Mouse (Mus musculus) forebrain, embryonic 13.5 days (tissue): ENCODE results near the gene Bend3. TPM values are rescaled to one million over a fixed set of nuclear protein-coding genes. Genes with fewer than 3 reads are reported as not detected.

Experiments
- ATAC-seq: fragments of 200-750 bp; cut with Nextera tagmentation; 2 replicates; pipeline ENCODE4 v1.8.0; 2017
- H3K27ac ChIP-seq: fragments of 300-500 bp; sonication (generic); 2 replicates; pipeline ENCODE4 v1.5.1; 2015; ENCODE audit warnings: inconsistent platforms, mild to moderate bottlenecking, moderate library complexity
- H3K27me3 ChIP-seq: fragments of 300-500 bp; sonication (generic); 2 replicates; pipeline ENCODE4 v1.6.1; 2015; ENCODE audit warnings: mild to moderate bottlenecking, inconsistent platforms
- H3K36me3 ChIP-seq: fragments of 300-500 bp; sonication (generic); 2 replicates; pipeline ENCODE4 v1.6.1; 2015; ENCODE audit warnings: mild to moderate bottlenecking, inconsistent platforms; ENCODE audit not compliant: poor library complexity, severe bottlenecking
- H3K4me1 ChIP-seq: fragments of 300-500 bp; sonication (generic); 2 replicates; pipeline ENCODE4 v1.6.1; 2015; ENCODE audit warnings: inconsistent platforms
- H3K4me2 ChIP-seq: fragments of 300-500 bp; sonication (generic); 2 replicates; pipeline ENCODE4 v1.6.1; 2015; ENCODE audit warnings: inconsistent platforms, mild to moderate bottlenecking, moderate library complexity
- H3K4me3 ChIP-seq: fragments of 300-500 bp; sonication (generic); 2 replicates; pipeline ENCODE4 v1.5.1; 2015; ENCODE audit warnings: mild to moderate bottlenecking, inconsistent platforms
- H3K9ac ChIP-seq: fragments of 300-500 bp; sonication (generic); 2 replicates; pipeline ENCODE4 v1.6.1; 2015; ENCODE audit warnings: mild to moderate bottlenecking, inconsistent platforms
- H3K9me3 ChIP-seq: fragments of 300-500 bp; sonication (generic); replicated peaks from 2 replicates; pipeline ENCODE4 v1.6.1; 2016; ENCODE audit warnings: inconsistent platforms
- WGBS: fragments of 180-500 bp; shearing (Covaris S2); methylation state at CpG from one replicate; pipeline ENCODE4 v1.1.7; 2015; 5-methylcytosine and 5-hydroxymethylcytosine counted together
- polyA plus RNA-seq: library from polyadenylated mRNA; unstranded; fragments of >200 nt; fragmentation: Nextera tagmentation; extraction: Ambion mirVana; gene quantifications from 2 replicates; pipeline ENCODE4 v1.2.1, GENCODE M21; 2015

Gene Bend3
- polyA plus RNA-seq, 1 experiment from 2014 or later: 3.8 TPM

DNA sequence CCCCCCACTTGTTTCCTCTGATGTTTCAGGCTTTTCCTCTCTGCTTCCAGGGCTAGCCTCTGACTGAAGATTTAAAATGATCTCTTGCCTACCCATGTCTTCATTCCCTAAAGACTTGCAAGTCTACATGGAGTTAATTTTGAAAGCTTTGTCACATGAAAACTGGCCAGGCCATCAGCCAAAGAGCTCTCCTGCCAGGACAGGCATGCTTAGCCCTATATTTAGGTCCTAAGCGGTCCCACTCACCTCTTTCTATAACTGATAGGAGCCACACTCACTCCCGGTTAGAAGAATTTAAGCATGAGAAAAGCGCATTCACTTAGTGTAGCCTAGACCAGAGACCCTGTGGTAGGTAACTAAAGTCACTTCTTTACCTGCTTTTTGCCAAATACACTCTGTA is 24.0 kb upstream of the Bend3 start:
- Histone ChIP-seq H3K4me3 (no peak overlapping the region), H3K4me1 (peaks cover 11% of the 10 kb centered on the region), H3K4me2 (no peak overlapping the region), H3K27ac (no peak overlapping the region), H3K9me3 (no peaks in the 10 kb centered on the region), H3K36me3 (no peaks in the 10 kb centered on the region), H3K9ac (no peak overlapping the region), H3K27me3 (no peaks in the 10 kb centered on the region)
- ATAC-seq: no peak
- WGBS: 95% methylated on average over 3 of the region's 3 CpGs

DNA sequence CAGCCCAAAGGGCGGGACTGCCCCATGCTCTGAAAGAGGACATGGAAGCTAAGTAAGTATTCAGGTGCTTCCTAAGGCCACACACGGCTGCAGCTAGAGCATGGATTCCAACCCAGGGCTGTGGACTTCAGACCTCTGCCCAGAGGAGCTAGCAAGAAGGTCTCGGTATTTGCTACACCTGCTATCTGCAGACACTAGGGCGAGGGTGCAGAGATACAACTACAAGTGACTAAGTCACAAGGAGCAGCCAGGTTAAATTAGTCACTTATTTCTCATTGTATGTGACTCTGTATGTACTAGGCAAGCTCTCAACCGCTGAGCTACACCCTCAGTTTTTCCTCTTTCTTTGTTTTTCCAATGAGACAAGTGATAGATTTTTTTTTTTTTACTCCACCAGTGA is 15.8 kb upstream of the Bend3 start:
- Histone ChIP-seq H3K36me3 (no peaks in the 10 kb centered on the region), H3K4me3 (no peak overlapping the region), H3K4me2 (no peak overlapping the region), H3K27me3 (no peaks in the 10 kb centered on the region), H3K4me1 (no peaks in the 10 kb centered on the region), H3K27ac (no peak overlapping the region), H3K9ac (no peak overlapping the region), H3K9me3 (no peaks in the 10 kb centered on the region)
- ATAC-seq: no peak
- WGBS: 86% methylated on average over 5 of the region's 5 CpGs

DNA sequence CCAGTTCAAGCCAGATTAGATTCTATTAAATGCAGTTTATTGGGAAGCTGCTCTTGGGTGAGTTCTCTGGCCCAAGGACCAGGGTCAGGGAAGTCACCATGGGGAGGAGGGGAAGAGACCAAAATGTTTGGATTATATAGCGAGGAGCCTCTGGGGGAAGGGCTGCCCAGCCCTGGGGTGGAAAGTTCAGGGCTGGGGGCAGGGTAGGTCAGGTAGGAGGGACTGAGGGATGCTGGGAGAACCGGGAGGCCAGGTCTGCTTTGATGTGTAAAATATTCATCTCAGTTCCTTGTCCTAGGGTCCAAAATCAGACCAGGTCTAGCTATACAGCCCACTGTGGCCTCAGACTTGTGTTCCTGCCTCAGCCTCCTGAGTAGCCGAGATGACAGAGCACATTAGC is 15.4 kb upstream of the Bend3 start:
- WGBS: 80% methylated on average over 3 of the region's 3 CpGs
- Histone ChIP-seq H3K36me3 (no peaks in the 10 kb centered on the region), H3K4me1 (no peaks in the 10 kb centered on the region), H3K9ac (no peak overlapping the region), H3K27ac (no peak overlapping the region), H3K4me3 (no peak overlapping the region), H3K27me3 (no peaks in the 10 kb centered on the region), H3K4me2 (no peak overlapping the region), H3K9me3 (no peaks in the 10 kb centered on the region)
- ATAC-seq: no peak

DNA sequence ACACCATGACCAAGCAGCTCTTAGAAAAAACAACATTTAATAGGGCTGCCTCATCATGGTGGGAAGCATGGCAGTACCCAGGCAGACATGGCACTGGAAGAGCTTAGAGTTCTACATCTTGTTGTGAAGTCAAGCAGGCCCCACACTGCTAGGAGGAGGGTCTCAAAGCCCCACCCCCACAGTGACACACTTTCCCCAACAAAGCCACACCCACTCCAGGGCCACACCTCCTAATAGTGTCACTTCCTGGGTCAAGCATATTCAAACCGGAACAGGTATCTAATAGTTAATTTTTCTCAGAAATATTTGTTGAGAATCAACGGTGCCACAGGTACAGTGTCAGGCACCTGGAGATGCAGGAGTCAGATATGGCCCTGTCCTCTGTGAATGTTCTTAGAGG is 12.4 kb upstream of the Bend3 start:
- 94% methylated on average over 2 of the region's 2 CpGs for WGBS
- H3K4me3 ChIP-seq: no peak overlapping the region
- H3K27me3 ChIP-seq: no peaks in the 10 kb centered on the region
- no peaks in the 10 kb centered on the region for H3K4me1 ChIP-seq
- no peaks in the 10 kb centered on the region for H3K9me3 ChIP-seq
- H3K9ac ChIP-seq: no peak overlapping the region
- H3K36me3 ChIP-seq: no peaks in the 10 kb centered on the region
- no peak for ATAC-seq
- no peak overlapping the region for H3K4me2 ChIP-seq
- no peak overlapping the region for H3K27ac ChIP-seq

DNA sequence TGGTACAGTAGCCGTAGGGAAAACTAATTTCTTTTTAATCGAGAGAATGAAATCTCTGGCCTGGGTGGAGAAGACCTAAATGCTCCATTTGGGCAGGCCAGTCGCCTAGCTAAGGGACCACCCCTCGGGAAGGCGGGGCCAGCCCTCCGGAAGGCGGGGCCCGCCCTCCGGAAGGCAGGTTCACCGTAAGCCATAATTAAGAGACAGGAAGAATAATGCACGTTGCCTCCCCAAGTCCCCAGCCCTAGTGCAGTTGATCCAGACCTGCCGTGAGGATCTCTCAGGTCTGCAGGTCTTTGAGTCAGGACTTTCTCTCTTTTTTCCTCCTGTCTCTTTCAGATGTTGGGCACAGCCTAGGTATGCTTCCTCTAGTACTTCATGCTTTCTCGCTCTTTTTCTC is 11.0 kb upstream of the Bend3 start:
- Histone ChIP-seq H3K9me3 (no peaks in the 10 kb centered on the region), H3K27ac (no peak overlapping the region), H3K4me3 (no peak overlapping the region), H3K9ac (no peak overlapping the region), H3K36me3 (no peaks in the 10 kb centered on the region), H3K27me3 (no peaks in the 10 kb centered on the region), H3K4me2 (peak overlapping the region; percentile 5; the same call in 1 of the 2 replicates), H3K4me1 (no peaks in the 10 kb centered on the region)
- no peak for ATAC-seq
- WGBS: 43% methylated on average over 13 of the region's 13 CpGs

DNA sequence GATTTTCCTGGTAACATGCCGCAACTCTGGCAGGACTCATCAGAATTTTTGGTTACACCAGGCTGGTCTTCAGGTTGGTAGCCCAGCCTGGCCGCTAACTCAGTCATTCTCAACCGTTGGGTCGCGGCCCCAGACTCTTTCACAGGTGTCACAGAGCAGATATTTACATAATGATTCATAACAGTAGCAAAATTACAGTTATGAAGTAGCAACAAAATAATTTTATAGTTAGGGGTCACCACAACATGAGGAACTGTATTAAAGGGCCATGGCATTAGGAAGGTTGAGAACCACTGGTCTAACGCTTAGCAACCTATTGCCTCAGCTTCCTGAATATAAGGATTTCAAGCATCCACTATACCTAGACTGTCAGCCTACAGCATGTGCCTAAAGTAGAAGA is 10.3 kb upstream of the Bend3 start:
- Histone ChIP-seq H3K4me2 (no peak overlapping the region), H3K4me1 (no peaks in the 10 kb centered on the region), H3K27me3 (no peaks in the 10 kb centered on the region), H3K4me3 (no peak overlapping the region), H3K36me3 (no peaks in the 10 kb centered on the region), H3K9ac (no peak overlapping the region), H3K9me3 (no peaks in the 10 kb centered on the region), H3K27ac (no peak overlapping the region)
- no peak for ATAC-seq
- 98% methylated on average over 6 of the region's 6 CpGs for WGBS

DNA sequence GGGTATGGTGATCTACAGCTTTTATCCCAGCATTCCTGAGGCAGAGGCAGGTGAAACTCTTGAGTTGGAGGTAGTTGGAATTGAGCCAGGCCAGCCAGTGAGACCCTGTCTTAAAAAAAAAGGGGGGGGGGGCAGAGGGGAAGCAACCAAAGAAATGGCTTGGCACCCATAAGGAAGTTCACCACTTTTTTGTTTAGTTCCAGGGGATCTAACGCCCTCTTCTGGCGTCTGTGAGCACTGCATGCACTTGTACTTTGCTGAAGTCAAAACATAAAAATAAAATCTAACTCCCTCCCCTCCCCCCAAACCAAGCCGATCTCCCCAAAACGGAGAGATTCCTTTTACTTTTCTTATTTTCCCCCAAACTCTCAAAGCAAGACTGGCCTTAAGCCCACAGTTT is 3.3 kb upstream of the Bend3 start:
- WGBS: 64% methylated on average over 4 of the region's 4 CpGs
- H3K9me3 ChIP-seq: no peaks in the 10 kb centered on the region
- no peak overlapping the region for H3K4me2 ChIP-seq
- no peaks in the 10 kb centered on the region for H3K27me3 ChIP-seq
- H3K9ac ChIP-seq: no peak overlapping the region
- H3K27ac ChIP-seq: no peak overlapping the region
- peaks cover 18% of the 10 kb centered on the region for H3K4me1 ChIP-seq
- no peak for ATAC-seq
- H3K4me3 ChIP-seq: no peak overlapping the region
- H3K36me3 ChIP-seq: no peaks in the 10 kb centered on the region

DNA sequence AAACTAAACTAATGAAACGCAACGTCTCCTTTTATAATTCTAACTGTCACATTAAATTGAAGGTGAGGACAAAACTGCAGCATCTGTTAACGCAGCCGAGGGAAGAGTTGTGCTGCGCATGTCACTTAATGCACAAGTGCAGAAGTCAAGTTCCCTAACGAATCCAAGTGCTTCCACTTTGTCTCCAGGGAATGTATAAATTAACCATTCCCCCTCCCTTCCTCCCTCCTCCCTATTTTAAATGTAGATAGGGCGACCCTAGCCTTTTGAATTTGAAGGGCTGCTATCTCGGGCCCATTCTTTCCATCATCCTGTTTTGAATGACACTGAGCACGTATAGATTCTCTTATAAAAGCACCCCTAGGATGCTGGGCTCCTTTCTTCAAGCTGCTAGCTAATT is 1.2 kb upstream of the Bend3 start:
- Histone ChIP-seq H3K27me3 (no peaks in the 10 kb centered on the region), H3K4me3 (peak overlapping the region; percentile 79), H3K9me3 (no peaks in the 10 kb centered on the region), H3K4me1 (peaks cover 37% of the 10 kb centered on the region), H3K9ac (peak overlapping the region; percentile 97), H3K27ac (peak overlapping the region; percentile 98), H3K4me2 (peak overlapping the region; percentile 90), H3K36me3 (no peaks in the 10 kb centered on the region)
- ATAC-seq: no peak
- 1% methylated on average over 9 of the region's 9 CpGs for WGBS

DNA sequence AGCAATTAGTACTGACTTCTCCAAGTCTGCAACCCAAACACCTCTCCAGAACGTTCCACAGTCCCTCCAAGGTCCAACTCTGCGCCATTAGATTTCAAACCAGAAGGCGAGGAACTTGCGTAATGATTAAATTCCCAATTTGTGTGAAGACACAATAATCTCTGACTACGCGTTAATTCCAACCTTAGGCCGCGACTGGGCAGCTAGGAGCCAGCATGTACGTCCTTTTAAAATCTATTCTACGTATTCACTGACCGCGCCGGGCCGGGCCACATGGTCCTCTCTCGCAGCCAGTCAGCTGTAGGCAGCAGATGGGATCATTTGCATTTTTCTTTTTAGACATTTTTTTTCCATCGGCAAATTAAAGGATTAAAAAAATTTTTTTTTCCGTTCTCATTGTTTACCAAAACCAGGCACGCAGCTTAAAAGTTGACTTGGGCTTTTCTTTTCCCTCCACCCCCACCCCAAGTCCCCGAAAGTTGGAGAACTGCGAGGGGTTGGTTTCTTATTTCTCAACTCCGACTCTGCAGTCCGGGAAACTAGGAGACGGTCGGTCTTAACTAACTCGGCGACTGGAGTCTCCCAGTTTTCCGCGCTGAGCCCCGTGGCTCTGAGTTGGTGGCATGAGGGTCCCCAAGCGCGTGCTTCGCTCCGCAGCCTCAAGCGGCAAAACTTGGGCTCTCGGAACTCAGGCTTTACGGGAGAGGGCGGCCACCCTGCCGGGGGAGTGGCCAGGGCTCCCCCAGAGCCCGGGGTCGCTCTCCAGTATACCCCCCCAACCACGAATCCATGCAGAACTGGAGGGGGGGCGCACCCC is 558 bp upstream of the Bend3 start:
- H3K9ac ChIP-seq: peak overlapping the region; percentile 97
- WGBS: under 1% methylated on average over 42 of the region's 42 CpGs
- no peaks in the 10 kb centered on the region for H3K36me3 ChIP-seq
- no peaks in the 10 kb centered on the region for H3K9me3 ChIP-seq
- H3K27me3 ChIP-seq: no peaks in the 10 kb centered on the region
- ATAC-seq: peak; percentile 55
- peak overlapping the region; percentile 90 for H3K4me2 ChIP-seq
- peaks cover 43% of the 10 kb centered on the region for H3K4me1 ChIP-seq
- peak overlapping the region; percentile 79 for H3K4me3 ChIP-seq
- peak overlapping the region; percentile 98 for H3K27ac ChIP-seq

DNA sequence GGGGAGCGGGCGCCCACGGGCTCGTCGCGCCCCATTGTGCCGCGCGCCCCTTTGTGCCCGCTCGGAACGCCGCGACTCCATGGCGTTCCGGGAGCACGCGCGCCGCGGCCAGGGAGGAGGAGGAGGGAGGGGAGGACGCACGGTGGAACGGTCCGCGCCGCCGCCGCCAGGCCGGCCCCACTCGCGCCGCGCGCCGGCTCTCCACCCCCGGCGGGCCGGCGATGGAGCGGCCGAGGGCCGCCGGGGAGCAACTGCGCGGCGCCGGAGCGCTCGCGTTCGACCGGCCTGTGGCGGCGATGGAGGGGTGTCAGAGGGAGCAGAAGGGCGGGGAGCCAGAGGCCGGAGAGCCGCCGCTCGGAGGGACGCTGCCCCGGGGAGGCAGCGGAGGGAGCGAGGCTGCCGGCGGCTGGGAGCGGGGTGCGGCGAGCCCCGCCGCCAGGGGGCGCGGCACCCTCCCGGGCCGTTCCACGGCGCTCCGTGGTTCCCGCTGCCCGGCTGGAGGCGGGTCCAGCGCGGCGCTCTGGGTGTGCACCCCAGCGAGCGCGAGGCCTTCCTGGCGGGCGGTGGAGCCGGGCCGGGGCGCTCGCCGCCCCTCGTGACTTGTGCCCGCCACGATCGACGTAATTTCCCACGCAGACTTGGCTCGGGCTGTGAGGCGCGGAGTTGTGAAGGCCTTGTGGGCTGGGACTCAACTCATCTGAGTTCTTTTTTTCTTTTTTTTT is 966 bp downstream of the Bend3 start:
- under 1% methylated on average over 65 of the region's 103 CpGs for WGBS
- H3K36me3 ChIP-seq: no peaks in the 10 kb centered on the region
- peak overlapping the region; percentile 98 for H3K27ac ChIP-seq
- H3K9ac ChIP-seq: peak overlapping the region; percentile 97
- H3K4me1 ChIP-seq: peaks cover 50% of the 10 kb centered on the region
- H3K4me3 ChIP-seq: peak overlapping the region; percentile 79
- ATAC-seq: peak; percentile 81
- no peaks in the 10 kb centered on the region for H3K27me3 ChIP-seq
- no peaks in the 10 kb centered on the region for H3K9me3 ChIP-seq
- H3K4me2 ChIP-seq: peak overlapping the region; percentile 90

DNA sequence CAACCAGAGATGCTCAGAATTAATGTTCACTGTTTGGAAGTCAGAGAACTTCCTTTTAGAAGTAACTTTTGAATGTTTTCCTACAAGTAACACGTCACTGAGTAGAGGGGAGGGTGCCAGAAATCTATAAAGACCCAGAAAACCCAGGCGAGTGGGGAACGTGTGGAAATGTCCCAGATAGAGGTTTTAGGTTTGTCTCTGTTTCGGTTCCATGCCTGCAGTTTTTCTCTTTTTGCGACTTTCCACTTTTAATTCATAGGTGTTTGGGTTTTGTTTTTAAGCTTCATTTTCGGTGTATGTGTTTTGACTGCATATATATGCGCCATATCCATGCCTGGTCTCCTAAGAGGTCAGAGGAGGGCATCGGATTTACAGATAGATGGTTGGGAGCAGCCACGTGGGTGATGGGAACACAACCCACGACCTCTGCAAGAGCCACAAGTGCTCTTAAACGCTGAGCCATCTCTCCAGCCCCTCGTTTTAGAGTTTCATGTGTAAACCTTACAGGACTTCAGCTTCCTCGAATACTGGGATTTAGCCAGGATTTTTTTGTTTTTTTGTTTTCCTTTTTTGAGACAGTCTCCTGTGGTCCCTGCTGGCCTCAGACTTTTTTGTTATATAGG is 1.7 kb downstream of the Bend3 start:
- Histone ChIP-seq H3K4me3 (peak overlapping the region; percentile 79), H3K27me3 (no peaks in the 10 kb centered on the region), H3K9ac (peak overlapping the region; percentile 97), H3K27ac (peak overlapping the region; percentile 98; the same call in 1 of the 2 replicates), H3K4me1 (peaks cover 50% of the 10 kb centered on the region), H3K4me2 (peak overlapping the region; percentile 90), H3K9me3 (no peaks in the 10 kb centered on the region), H3K36me3 (no peaks in the 10 kb centered on the region)
- ATAC-seq: no peak
- WGBS: 3% methylated on average over 13 of the region's 13 CpGs

DNA sequence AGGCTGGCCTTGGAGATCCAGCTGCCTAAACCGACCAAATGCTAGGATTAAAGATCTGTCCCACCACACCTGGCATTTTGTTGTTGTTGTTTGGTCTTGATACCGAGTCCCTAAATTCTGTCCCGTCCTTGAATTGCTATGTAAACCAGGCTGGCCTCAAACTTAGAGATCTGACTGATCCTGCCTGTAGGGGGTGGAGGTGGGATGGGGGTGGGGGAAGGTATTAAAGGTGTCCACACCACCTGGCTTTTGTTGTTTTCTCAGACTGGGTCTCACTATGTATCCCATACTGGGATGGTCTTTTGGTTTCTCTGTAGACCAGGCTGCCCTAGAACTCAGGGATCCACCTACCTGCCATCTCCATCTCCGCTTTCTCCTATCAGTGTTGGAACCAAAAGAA is 2.5 kb downstream of the Bend3 start:
- Histone ChIP-seq H3K4me2 (peak overlapping the region; percentile 90), H3K36me3 (no peaks in the 10 kb centered on the region)
- 43% methylated on average over 4 of the region's 4 CpGs for WGBS

More for the DNA sequence above, 2.5 kb downstream of the Bend3 start:
- no peaks in the 10 kb centered on the region for H3K27me3 ChIP-seq
- H3K4me3 ChIP-seq: no peak overlapping the region
- H3K9me3 ChIP-seq: no peaks in the 10 kb centered on the region
- H3K4me1 ChIP-seq: peaks cover 50% of the 10 kb centered on the region
- no peak overlapping the region; the same call in 1 of the 2 replicates for H3K9ac ChIP-seq
- no peak for ATAC-seq
- H3K27ac ChIP-seq: no peak overlapping the region
